ENCODE assay signal across 14 mouse cellular contexts in genomic region chr13:21840508-21840907, GRCm38 (mm10). TPM values are rescaled to one million over a fixed set of nuclear protein-coding genes. Genes with fewer than 3 reads are reported as not detected.
A peak's percentile ranks its signal among the peaks of the same experiment; 100 is the strongest.
DNase-seq lines count a peak whose midpoint lies in the region; ATAC-seq and TF ChIP-seq lines count a peak whose summit lies in the region.
"Not testable (repeated sequence)": the region's sequence is repeated elsewhere in the genome, so short reads cannot be mapped to it uniquely, and the experiment has no call there.
"Had no signal": no experiment of that assay in that cellular context is flagged by ENCODE, and none has a peak within 500 bp of the region (broad histone marks: within the 10 kb centered on the region; RNA-seq: fewer than 3 reads in every experiment).

No protein-coding gene starts in this region.

- not testable (repeated sequence) for DNase-seq in Patski (ENCODE audit: low read depth, low spot score); hindbrain, postnatal 0 days (ENCODE audit: low spot score); limb, embryonic 11.5 days (ENCODE audit: low spot score); liver, postnatal 0 days

- TF ChIP-seq CTCF in Patski (IDR thresholded peaks at IDR 0.05); hindbrain, postnatal 0 days (IDR thresholded peaks at IDR 0.05; ENCODE audit: low read depth); liver, postnatal 0 days (IDR thresholded peaks at IDR 0.05; ENCODE audit: low read depth): not testable (repeated sequence)

- not testable (repeated sequence) for H3K9me3 ChIP-seq in forebrain, embryonic 12.5 days; heart, embryonic 15.5 days (replicated peaks); hindbrain, postnatal 0 days (ENCODE audit: low read length); limb, embryonic 11.5 days (ENCODE audit: control insufficient read depth, low read length); liver, postnatal 0 days (ENCODE audit: low read length); midbrain, embryonic 13.5 days; neural tube, embryonic 15.5 days (replicated peaks)

- ATAC-seq in Patski, result peak; percentile 81
- peak; percentile 83 for ATAC-seq in forebrain, embryonic 12.5 days (ENCODE audit: low FRiP score)
- peak; percentile 66 for ATAC-seq in heart, embryonic 15.5 days (replicated peaks; ENCODE audit: insufficient number of reproducible peaks, insufficient read depth, low FRiP score, low read depth)
- ATAC-seq in hindbrain, postnatal 0 days, result peak; percentile 67
- peak; percentile 81 for ATAC-seq in limb, embryonic 11.5 days (ENCODE audit: insufficient number of reproducible peaks, low FRiP score, low TSS enrichment, low read depth)
- peak; percentile 82 for ATAC-seq in liver, postnatal 0 days
- ATAC-seq in midbrain, embryonic 13.5 days, result peak; percentile 82
- peak; percentile 70; the same call in 1 of the 2 replicates for ATAC-seq in neural tube, embryonic 15.5 days (ENCODE audit: low FRiP score)

- not testable (repeated sequence) for H3K27ac ChIP-seq in forebrain, embryonic 12.5 days; heart, embryonic 15.5 days; hindbrain, postnatal 0 days; limb, embryonic 11.5 days (replicated peaks; ENCODE audit: low read depth, low read length); liver, postnatal 0 days (ENCODE audit: low read depth); midbrain, embryonic 13.5 days; neural tube, embryonic 15.5 days (replicated peaks)

- H3K27me3 ChIP-seq in Patski; forebrain, embryonic 12.5 days; heart, embryonic 15.5 days; hindbrain, postnatal 0 days (ENCODE audit: insufficient read depth, low read length); limb, embryonic 11.5 days (ENCODE audit: control insufficient read depth, insufficient read depth, low read length); liver, postnatal 0 days (ENCODE audit: insufficient read depth, low read length); midbrain, embryonic 13.5 days; neural tube, embryonic 15.5 days (replicated peaks): not testable (repeated sequence)

- TF ChIP-seq EP300 in liver, postnatal 0 days (IDR thresholded peaks at IDR 0.05; ENCODE audit: low read depth), result not testable (repeated sequence)

- POLR2A ChIA-PET in Patski (lab: Charles Lee), result not testable (repeated sequence)

- H3K36me3 ChIP-seq in forebrain, embryonic 12.5 days (replicated peaks); heart, embryonic 15.5 days; hindbrain, postnatal 0 days (ENCODE audit: insufficient read depth, low read length); limb, embryonic 11.5 days (ENCODE audit: control insufficient read depth, insufficient read depth, low read length); liver, postnatal 0 days (replicated peaks; ENCODE audit: insufficient read depth, low read length); midbrain, embryonic 13.5 days; neural tube, embryonic 15.5 days: not testable (repeated sequence)

- not testable (repeated sequence) for H3K4me1 ChIP-seq in forebrain, embryonic 12.5 days; heart, embryonic 15.5 days (replicated peaks); hindbrain, postnatal 0 days (ENCODE audit: insufficient read depth, low read length); limb, embryonic 11.5 days (ENCODE audit: control insufficient read depth, insufficient read depth, low read length); liver, postnatal 0 days (ENCODE audit: insufficient read depth); midbrain, embryonic 13.5 days (replicated peaks); neural tube, embryonic 15.5 days

- CTCF ChIA-PET in Patski (lab: Charles Lee), result not testable (repeated sequence)

- not testable (repeated sequence) for H3K4me3 ChIP-seq in forebrain, embryonic 12.5 days (replicated peaks); heart, embryonic 15.5 days; hindbrain, postnatal 0 days (ENCODE audit: low read length); limb, embryonic 11.5 days (ENCODE audit: low read depth, low read length); liver, postnatal 0 days (ENCODE audit: low read depth, low read length); midbrain, embryonic 13.5 days (replicated peaks); neural tube, embryonic 15.5 days (replicated peaks)

- in situ Hi-C loops in Patski (cut with MboI; ENCODE audit: low pct_unique_long_range_greater_than_20kb), result not testable (repeated sequence)

- H3K9ac ChIP-seq in forebrain, embryonic 12.5 days; heart, embryonic 15.5 days; hindbrain, postnatal 0 days (replicated peaks; ENCODE audit: low read length); limb, embryonic 11.5 days (ENCODE audit: low read length); liver, postnatal 0 days (replicated peaks); midbrain, embryonic 13.5 days (replicated peaks); neural tube, embryonic 15.5 days (replicated peaks): not testable (repeated sequence)

- WGBS in forebrain, embryonic 12.5 days, result no CpG with 5 or more reads among the region's 4 CpGs
- no CpG with 5 or more reads among the region's 4 CpGs for WGBS in heart, embryonic 15.5 days
- WGBS in hindbrain, postnatal 0 days, result no CpG with 5 or more reads among the region's 4 CpGs
- WGBS in limb, embryonic 11.5 days, result no CpG with 5 or more reads among the region's 4 CpGs
- no CpG with 5 or more reads among the region's 4 CpGs for WGBS in liver, postnatal 0 days (ENCODE audit: insufficient replicate concordance)
- no CpG with 5 or more reads among the region's 4 CpGs for WGBS in midbrain, embryonic 13.5 days
- WGBS in neural tube, embryonic 15.5 days, result no CpG with 5 or more reads among the region's 4 CpGs

- not testable (repeated sequence) for H3K4me2 ChIP-seq in forebrain, embryonic 12.5 days; heart, embryonic 15.5 days; hindbrain, postnatal 0 days (ENCODE audit: low read depth, low read length); limb, embryonic 11.5 days (ENCODE audit: low read depth, severe bottlenecking); liver, postnatal 0 days (ENCODE audit: low read depth, low read length); midbrain, embryonic 13.5 days (replicated peaks); neural tube, embryonic 15.5 days

RNA-seq across cellular contexts. Expression of gene Hist1h2br, which starts 7.0 kb away (rescaled TPM):
- 36.6 TPM for polyA plus RNA-seq in Patski (2021)
- polyA plus RNA-seq in forebrain, embryonic 12.5 days (2016; fragmentation: Nextera tagmentation; extraction: Ambion mirVana), result 24.5 and 30.9 TPM in 2 replicates
- 7.8 TPM in 2 replicates for polyA plus RNA-seq in heart, embryonic 15.5 days (2015; fragmentation: Nextera tagmentation; extraction: Ambion mirVana)
- 757 and 1,216 TPM in 2 replicates for total RNA-seq in hindbrain, postnatal 0 days (2014; rRNA removed)
- polyA plus RNA-seq in hindbrain, postnatal 0 days (2015; fragmentation: Nextera tagmentation; extraction: Ambion mirVana), result 4.7 and 7.4 TPM in 2 replicates
- 21.5 and 24.2 TPM in 2 replicates for polyA plus RNA-seq in limb, embryonic 11.5 days (2014; fragmentation: Nextera tagmentation; extraction: Ambion mirVana)
- 14.9 and 15.6 TPM in 2 replicates for polyA plus RNA-seq in liver, postnatal 0 days (2015; fragmentation: Nextera tagmentation; extraction: Ambion mirVana)
- polyA plus RNA-seq in midbrain, embryonic 13.5 days (2015; fragmentation: Nextera tagmentation; extraction: Ambion mirVana), result 11.3 and 12.2 TPM in 2 replicates
- 3.4 and 10.4 TPM in 2 replicates for polyA plus RNA-seq in neural tube, embryonic 15.5 days (2015; fragmentation: Nextera tagmentation; extraction: Ambion mirVana)

RNA-seq across cellular contexts. Expression of gene Hist1h2ap, which starts 7.2 kb away (rescaled TPM):
- 0.60 TPM for polyA plus RNA-seq in Patski (2021)
- 6,142 and 6,230 TPM in 2 replicates for polyA plus RNA-seq in forebrain, embryonic 12.5 days (2016; fragmentation: Nextera tagmentation; extraction: Ambion mirVana)
- polyA plus RNA-seq in heart, embryonic 15.5 days (2015; fragmentation: Nextera tagmentation; extraction: Ambion mirVana), result 1,372 and 1,424 TPM in 2 replicates
- total RNA-seq in hindbrain, postnatal 0 days (2014; rRNA removed), result 1,318 and 1,554 TPM in 2 replicates
- polyA plus RNA-seq in hindbrain, postnatal 0 days (2015; fragmentation: Nextera tagmentation; extraction: Ambion mirVana), result 798 and 958 TPM in 2 replicates
- polyA plus RNA-seq in limb, embryonic 11.5 days (2014; fragmentation: Nextera tagmentation; extraction: Ambion mirVana), result 6,460 and 6,662 TPM in 2 replicates
- 3,753 and 3,756 TPM in 2 replicates for polyA plus RNA-seq in liver, postnatal 0 days (2015; fragmentation: Nextera tagmentation; extraction: Ambion mirVana)
- 1,729 and 1,932 TPM in 2 replicates for polyA plus RNA-seq in midbrain, embryonic 13.5 days (2015; fragmentation: Nextera tagmentation; extraction: Ambion mirVana)
- polyA plus RNA-seq in neural tube, embryonic 15.5 days (2015; fragmentation: Nextera tagmentation; extraction: Ambion mirVana), result 380 and 932 TPM in 2 replicates

RNA-seq across cellular contexts. Expression of gene Hist1h4n, which starts 8.5 kb away (rescaled TPM):
- not detected for polyA plus RNA-seq in Patski (2021)
- polyA plus RNA-seq in forebrain, embryonic 12.5 days (2016; fragmentation: Nextera tagmentation; extraction: Ambion mirVana), result 12.5 and 13.8 TPM in 2 replicates
- 6.2 and 11.6 TPM in 2 replicates for polyA plus RNA-seq in heart, embryonic 15.5 days (2015; fragmentation: Nextera tagmentation; extraction: Ambion mirVana)
- total RNA-seq in hindbrain, postnatal 0 days (2014; rRNA removed), result 4,540 and 4,675 TPM in 2 replicates
- polyA plus RNA-seq in hindbrain, postnatal 0 days (2015; fragmentation: Nextera tagmentation; extraction: Ambion mirVana), result 3.7 and 4.1 TPM in 2 replicates
- polyA plus RNA-seq in limb, embryonic 11.5 days (2014; fragmentation: Nextera tagmentation; extraction: Ambion mirVana), result 11.8 and 15.0 TPM in 2 replicates
- 9.2 and 9.8 TPM in 2 replicates for polyA plus RNA-seq in liver, postnatal 0 days (2015; fragmentation: Nextera tagmentation; extraction: Ambion mirVana)
- polyA plus RNA-seq in midbrain, embryonic 13.5 days (2015; fragmentation: Nextera tagmentation; extraction: Ambion mirVana), result 11.0 and 11.2 TPM in 2 replicates
- 3.9 and 6.9 TPM in 2 replicates for polyA plus RNA-seq in neural tube, embryonic 15.5 days (2015; fragmentation: Nextera tagmentation; extraction: Ambion mirVana)

RNA-seq across cellular contexts. Expression of gene Hist1h4m, which starts 29.0 kb away (rescaled TPM):
- 1.0 TPM for polyA plus RNA-seq in Patski (2021)
- not detected in 2 replicates for polyA plus RNA-seq in forebrain, embryonic 12.5 days (2016; fragmentation: Nextera tagmentation; extraction: Ambion mirVana)
- not detected in 2 replicates for polyA plus RNA-seq in heart, embryonic 15.5 days (2015; fragmentation: Nextera tagmentation; extraction: Ambion mirVana)
- 2.3 and 3.3 TPM in 2 replicates for total RNA-seq in hindbrain, postnatal 0 days (2014; rRNA removed)
- polyA plus RNA-seq in hindbrain, postnatal 0 days (2015; fragmentation: Nextera tagmentation; extraction: Ambion mirVana), result not detected in 2 replicates
- not detected in 2 replicates for polyA plus RNA-seq in limb, embryonic 11.5 days (2014; fragmentation: Nextera tagmentation; extraction: Ambion mirVana)
- not detected in 2 replicates for polyA plus RNA-seq in liver, postnatal 0 days (2015; fragmentation: Nextera tagmentation; extraction: Ambion mirVana)
- polyA plus RNA-seq in midbrain, embryonic 13.5 days (2015; fragmentation: Nextera tagmentation; extraction: Ambion mirVana), result not detected in 2 replicates
- polyA plus RNA-seq in neural tube, embryonic 15.5 days (2015; fragmentation: Nextera tagmentation; extraction: Ambion mirVana), result not detected in 2 replicates
- polyA plus RNA-seq: cerebellum, adult 2 months; heart, adult 2 months; midbrain, embryonic 10.5 days had no signal

RNA-seq across cellular contexts. Expression of gene Hist1h2ao, which starts 30.2 kb away (rescaled TPM):
- not detected for polyA plus RNA-seq in Patski (2021)
- polyA plus RNA-seq in forebrain, embryonic 12.5 days (2016; fragmentation: Nextera tagmentation; extraction: Ambion mirVana), result not detected in 2 replicates
- polyA plus RNA-seq in heart, embryonic 15.5 days (2015; fragmentation: Nextera tagmentation; extraction: Ambion mirVana), result 3.5 TPM in 1 of 2 replicates, not detected in the other
- not detected in 2 replicates for total RNA-seq in hindbrain, postnatal 0 days (2014; rRNA removed)
- polyA plus RNA-seq in hindbrain, postnatal 0 days (2015; fragmentation: Nextera tagmentation; extraction: Ambion mirVana), result not detected in 2 replicates
- 2.5 and 3.6 TPM in 2 replicates for polyA plus RNA-seq in limb, embryonic 11.5 days (2014; fragmentation: Nextera tagmentation; extraction: Ambion mirVana)
- polyA plus RNA-seq in liver, postnatal 0 days (2015; fragmentation: Nextera tagmentation; extraction: Ambion mirVana), result not detected in 2 replicates
- not detected in 2 replicates for polyA plus RNA-seq in midbrain, embryonic 13.5 days (2015; fragmentation: Nextera tagmentation; extraction: Ambion mirVana)
- 1.5 TPM in 1 of 2 replicates, not detected in the other for polyA plus RNA-seq in neural tube, embryonic 15.5 days (2015; fragmentation: Nextera tagmentation; extraction: Ambion mirVana)
- total RNA-seq: heart, postnatal 4 days; left cerebral cortex, postnatal 10 days had no signal
- polyA plus RNA-seq: cerebellum, adult 2 months; heart, adult 2 months; lung, adult 2 months had no signal

Comparison
In these comparisons a context has a peak if more than half of its experiments do, and no peak if none do; other contexts are left out.
1. RNA of gene Hist1h2ap, which starts 7.2 kb away (polyA plus RNA-seq): 6,460 to 6,662 TPM in limb, embryonic 11.5 days, 6,142 to 6,230 TPM in forebrain, embryonic 12.5 days, 3,753 to 3,756 TPM in liver, postnatal 0 days, 1,729 to 1,932 TPM in midbrain, embryonic 13.5 days, 1,372 to 1,424 TPM in heart, embryonic 15.5 days, 798 to 958 TPM in hindbrain, postnatal 0 days and 380 to 932 TPM in neural tube, embryonic 15.5 days; 0.60 TPM in Patski (single experiment); every median in the first group is over 100 times any median in the second.
2. Peak in every context shown above with its lines, with median percentiles within 50 percentile points of each other: ATAC-seq.